Mouse (Mus musculus) ES-Bruce4 (cell line): ENCODE data around the gene Magi2. TPM values are rescaled to one million over a fixed set of nuclear protein-coding genes. Genes with fewer than 3 reads are reported as not detected.

Experiments
- H3K27ac ChIP-seq: 2 replicates; pipeline ENCODE4 v1.5.1; 2012; ENCODE audit warnings: low read length, inconsistent platforms; ENCODE audit not compliant: insufficient read depth
- H3K27me3 ChIP-seq: 2 replicates; pipeline ENCODE4 v1.6.1; 2012; ENCODE audit warnings: mild to moderate bottlenecking, low read length, inconsistent platforms; ENCODE audit not compliant: control insufficient read depth, poor library complexity, insufficient read depth, severe bottlenecking
- H3K36me3 ChIP-seq: 2 replicates; pipeline ENCODE4 v1.6.1; 2012; ENCODE audit warnings: inconsistent platforms, mild to moderate bottlenecking, low read length, moderate library complexity; ENCODE audit not compliant: control insufficient read depth, poor library complexity, insufficient read depth, severe bottlenecking
- H3K4me1 ChIP-seq: one replicate; pipeline ENCODE4 v1.8.1; 2011; ENCODE audit warnings: low read length; ENCODE audit not compliant: control insufficient read depth, insufficient read depth
- H3K4me3 ChIP-seq: 2 replicates; pipeline ENCODE4 v1.5.1; 2011; ENCODE audit warnings: low read depth, mild to moderate bottlenecking, low read length
- H3K9ac ChIP-seq: 2 replicates; pipeline ENCODE4 v1.6.1; 2012; ENCODE audit warnings: low read depth, mild to moderate bottlenecking, inconsistent platforms; ENCODE audit not compliant: poor library complexity, severe bottlenecking
- H3K9me3 ChIP-seq: replicated peaks from 2 replicates; pipeline ENCODE4 v1.6.1; 2012; ENCODE audit warnings: mild to moderate bottlenecking, low read length, inconsistent platforms; ENCODE audit not compliant: control insufficient read depth, poor library complexity, insufficient read depth, severe bottlenecking
- CTCF ChIP-seq: IDR thresholded peaks from one replicate; pipeline ENCODE4 v1.8.1; 2011; ENCODE audit warnings: low read depth, low read length
- EP300 ChIP-seq: IDR thresholded peaks from 2 replicates; pipeline ENCODE4 v1.6.1; 2011; ENCODE audit warnings: low read depth, low read length; ENCODE audit not compliant: insufficient read depth
- POLR2A ChIP-seq: IDR thresholded peaks from one replicate; pipeline ENCODE4 v1.8.1; 2011; ENCODE audit warnings: low read length; ENCODE audit not compliant: insufficient read depth
- polyA plus RNA-seq: library from polyadenylated mRNA; stranded (reverse); fragments of >200 nt; gene quantifications from 2 replicates; pipeline ENCODE4 v1.2.4, GENCODE M21; 2011; ENCODE audit warnings: low read depth; ENCODE audit not compliant: missing spikeins, insufficient read depth, insufficient read length

Magi2 gene
- polyA plus RNA-seq, 1 experiment, result 1.8 TPM

DNA sequence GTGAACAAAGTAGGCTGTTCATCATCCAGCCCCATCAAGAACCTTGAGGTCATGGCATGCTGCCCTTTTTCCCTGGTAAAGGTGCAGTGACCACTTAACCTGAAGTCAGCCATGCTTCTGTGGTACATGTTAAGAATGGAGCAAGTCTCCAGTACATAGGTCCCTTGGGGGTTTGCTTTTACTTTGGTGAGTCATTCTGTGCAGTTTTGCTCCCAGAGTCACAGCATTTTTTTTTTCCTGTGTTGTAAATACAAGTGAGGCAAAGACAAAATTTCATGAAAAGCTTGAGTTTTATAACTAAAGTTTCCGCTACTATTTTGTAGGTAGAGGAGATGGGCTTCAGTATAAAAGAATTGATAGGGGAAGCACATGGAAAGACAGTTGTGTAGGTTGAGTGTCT is 828.2 kb downstream of the Magi2 start:
- Histone ChIP-seq H3K9ac (no peak overlapping the region), H3K9me3 (no peaks in the 10 kb centered on the region), H3K36me3 (no peaks in the 10 kb centered on the region), H3K27ac (no peak overlapping the region), H3K27me3 (no peaks in the 10 kb centered on the region), H3K4me3 (no peak overlapping the region), H3K4me1 (no peaks in the 10 kb centered on the region)
- TF ChIP-seq CTCF (no peak), EP300 (no peak), POLR2A (no peak)

DNA sequence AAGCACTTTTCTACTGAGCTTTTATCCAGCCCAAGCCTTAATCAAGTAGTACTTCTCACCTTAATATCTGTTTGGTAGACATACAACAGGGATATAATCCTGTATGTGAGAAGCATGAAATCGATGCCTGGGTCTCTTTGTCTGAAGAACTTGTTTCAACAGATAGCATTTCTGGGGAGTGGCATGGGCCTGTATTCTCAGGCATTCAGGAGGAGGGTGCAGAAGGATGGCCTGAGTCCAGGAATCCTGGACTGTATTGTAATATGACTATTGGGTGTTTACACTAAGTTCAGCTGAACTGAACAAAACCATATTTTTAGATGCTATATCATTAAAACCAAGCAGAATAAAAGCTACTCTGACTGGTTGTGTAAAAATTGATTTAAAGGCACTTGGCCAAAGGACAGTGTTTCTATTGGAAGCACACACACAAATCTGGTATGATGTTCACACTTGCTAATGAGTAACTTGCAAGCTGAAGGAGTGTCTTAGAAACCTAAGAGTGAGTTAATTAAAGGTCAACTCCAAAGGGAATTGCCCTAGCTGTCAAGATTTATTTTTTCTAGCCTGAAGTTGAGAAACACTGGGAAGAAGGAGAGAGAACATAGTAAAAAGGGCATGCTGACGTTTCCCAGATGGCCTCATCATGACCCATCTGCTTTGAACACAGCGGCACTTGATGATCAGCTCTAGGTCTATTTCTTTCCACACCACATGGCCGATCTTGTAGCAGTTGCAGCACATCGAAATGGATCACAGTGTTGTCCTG is 829.4 kb downstream of the Magi2 start:
- TF ChIP-seq EP300 (no peak), CTCF (no peak), POLR2A (no peak)
- no peak overlapping the region for H3K4me3 ChIP-seq
- H3K27ac ChIP-seq, result no peak overlapping the region
- H3K4me1 ChIP-seq, result no peaks in the 10 kb centered on the region
- H3K27me3 ChIP-seq, result no peaks in the 10 kb centered on the region
- no peak overlapping the region for H3K9ac ChIP-seq
- no peaks in the 10 kb centered on the region for H3K9me3 ChIP-seq
- H3K36me3 ChIP-seq, result no peaks in the 10 kb centered on the region

DNA sequence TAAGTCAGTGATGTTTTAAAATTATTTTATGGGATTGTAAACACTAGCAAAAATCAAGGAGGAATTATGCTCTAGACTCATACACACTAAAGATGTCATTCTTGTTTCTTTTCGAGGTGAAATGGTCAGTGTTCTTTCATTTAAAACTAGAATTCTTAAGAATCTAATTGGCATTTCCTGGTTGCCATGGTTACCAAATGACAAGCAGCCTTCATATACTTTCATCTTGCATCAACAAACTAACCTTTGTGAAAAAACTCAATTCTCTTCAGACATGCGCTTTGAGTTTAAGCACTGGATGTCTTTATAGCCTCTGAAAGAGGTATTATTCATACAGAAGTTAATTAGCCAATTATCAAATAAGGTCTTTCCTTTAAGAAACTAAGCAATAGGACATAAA is 830.0 kb downstream of the Magi2 start:
- no peak overlapping the region for H3K4me3 ChIP-seq
- H3K9ac ChIP-seq, result no peak overlapping the region
- TF ChIP-seq POLR2A, result no peak
- TF ChIP-seq EP300, result no peak
- no peak for TF ChIP-seq CTCF
- H3K27ac ChIP-seq, result no peak overlapping the region
- H3K9me3 ChIP-seq, result no peaks in the 10 kb centered on the region
- H3K4me1 ChIP-seq, result no peaks in the 10 kb centered on the region
- no peaks in the 10 kb centered on the region for H3K36me3 ChIP-seq
- no peaks in the 10 kb centered on the region for H3K27me3 ChIP-seq

DNA sequence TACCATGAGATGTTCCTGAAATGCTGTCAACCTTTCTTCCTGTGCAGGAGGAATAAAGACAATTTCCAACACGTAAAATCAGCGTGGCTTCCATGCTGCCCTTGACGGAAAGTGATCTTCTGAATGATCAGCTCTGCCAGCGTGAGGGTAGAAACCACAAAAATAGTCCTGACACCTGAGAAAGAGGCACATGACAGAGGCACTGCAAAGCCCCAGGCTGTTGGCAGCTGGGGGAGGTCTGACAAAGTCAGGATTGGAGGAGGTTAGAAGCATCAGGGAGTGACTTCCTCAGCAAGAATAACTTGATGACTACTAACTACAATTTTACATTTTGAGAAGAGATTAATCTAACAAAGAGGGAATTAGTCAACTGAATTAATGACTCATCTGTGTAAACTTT is 835.2 kb downstream of the Magi2 start:
- no peaks in the 10 kb centered on the region for H3K9me3 ChIP-seq
- H3K9ac ChIP-seq, result no peak overlapping the region
- no peak overlapping the region for H3K27ac ChIP-seq
- no peaks in the 10 kb centered on the region for H3K36me3 ChIP-seq
- H3K4me1 ChIP-seq, result no peaks in the 10 kb centered on the region
- TF ChIP-seq EP300 (no peak), POLR2A (no peak), CTCF (no peak)
- H3K4me3 ChIP-seq, result no peak overlapping the region
- no peaks in the 10 kb centered on the region for H3K27me3 ChIP-seq

DNA sequence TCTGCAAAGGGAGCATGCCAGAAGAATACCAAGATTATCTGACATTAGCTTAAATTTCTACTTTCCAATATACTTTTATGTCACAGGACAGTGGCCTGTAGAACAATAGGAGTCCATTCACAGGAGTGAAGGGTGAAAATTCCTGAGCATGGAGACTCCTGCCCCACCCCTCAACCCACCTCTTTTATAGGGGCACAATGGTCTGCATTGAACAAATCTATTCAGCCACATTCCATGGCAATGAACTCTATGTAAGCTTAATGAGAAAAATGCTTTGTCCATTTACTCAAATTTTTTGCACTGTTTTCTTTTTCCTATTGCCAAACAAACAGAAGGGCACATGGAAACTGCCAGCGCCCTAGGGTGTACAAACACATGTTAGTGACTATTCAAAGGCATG is 838.2 kb downstream of the Magi2 start:
- no peaks in the 10 kb centered on the region for H3K4me1 ChIP-seq
- no peaks in the 10 kb centered on the region for H3K27me3 ChIP-seq
- no peak overlapping the region for H3K9ac ChIP-seq
- H3K9me3 ChIP-seq, result no peaks in the 10 kb centered on the region
- no peak overlapping the region for H3K4me3 ChIP-seq
- no peaks in the 10 kb centered on the region for H3K36me3 ChIP-seq
- TF ChIP-seq CTCF (no peak), POLR2A (no peak), EP300 (no peak)
- H3K27ac ChIP-seq, result no peak overlapping the region

DNA sequence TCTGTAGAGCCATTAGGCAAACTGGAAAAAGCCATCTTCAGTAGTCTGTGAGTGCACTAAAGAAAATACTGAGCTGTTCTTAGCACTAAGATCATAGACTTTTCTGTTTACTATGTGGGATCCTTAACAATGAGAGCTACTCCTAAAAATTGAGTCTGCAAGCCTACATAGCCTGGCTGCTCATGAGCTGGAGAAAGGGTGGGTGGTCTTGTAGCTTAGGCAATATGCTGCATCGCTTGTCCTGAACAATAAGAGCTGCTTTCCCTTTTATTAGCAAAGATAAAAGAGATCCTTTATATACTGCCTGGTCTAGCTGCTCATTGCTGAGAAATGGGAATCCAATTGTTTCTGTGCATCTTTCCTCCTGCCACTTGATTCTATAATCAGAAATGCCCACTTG is 841.7 kb downstream of the Magi2 start:
- TF ChIP-seq CTCF (no peak), POLR2A (no peak), EP300 (no peak)
- no peaks in the 10 kb centered on the region for H3K27me3 ChIP-seq
- no peaks in the 10 kb centered on the region for H3K36me3 ChIP-seq

More for the DNA sequence above, 841.7 kb downstream of the Magi2 start:
- Histone ChIP-seq H3K27ac (no peak overlapping the region), H3K9ac (no peak overlapping the region), H3K4me1 (no peaks in the 10 kb centered on the region), H3K4me3 (no peak overlapping the region), H3K9me3 (no peaks in the 10 kb centered on the region)
